Mouse (Mus musculus): ENCODE data around the gene Sf3b1.

Gene Sf3b1

DNA sequence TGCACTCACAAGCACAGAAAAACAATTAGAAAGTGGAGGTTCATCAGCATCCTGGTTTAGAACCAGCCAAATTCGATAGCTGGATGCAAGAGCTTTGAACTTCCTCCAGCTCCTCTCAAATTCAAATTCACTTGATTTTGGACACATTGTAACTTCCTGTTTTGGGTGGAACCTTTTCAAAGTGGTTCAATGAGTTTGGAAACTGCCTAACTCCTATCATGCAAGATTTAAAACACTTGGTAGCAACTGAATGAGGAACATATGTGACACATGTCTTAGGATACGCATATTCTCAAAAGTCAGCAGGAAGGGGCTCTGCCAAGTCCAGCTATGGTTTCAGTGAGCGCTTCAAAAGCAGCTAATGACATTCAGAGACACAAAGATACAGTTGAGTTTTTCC lies 82.6 kb downstream of the Sf3b1 start:
- no peak for DNase-seq (ENCODE audit: low spot score)

GRCm38 (mm10) chr1:54935466-54935865 lies 91.8 kb downstream of the Sf3b1 start:
- DNase-seq (ENCODE audit: low spot score), result no peak

All from urinary bladder, postnatal 25 days (tissue).